Mouse (Mus musculus) gastrocnemius, adult 18-20 months (tissue): ENCODE data around the gene Nfia. TPM values are rescaled to one million over a fixed set of nuclear protein-coding genes. Genes with fewer than 3 reads are reported as not detected.

ENCODE experiments used
- DNase-seq: peaks from one replicate; pipeline ENCODE4 v3.0.0; 2021; ENCODE audit warnings: low spot score
- total RNA-seq, 2 experiments: library from RNA; stranded (reverse); gene quantifications; 2 replicates each; pipeline ENCODE4 v1.2.3; 2021

Nfia gene
- total RNA-seq, 2 experiments from 2014 or later: 56.3 to 56.9 TPM

DNA sequence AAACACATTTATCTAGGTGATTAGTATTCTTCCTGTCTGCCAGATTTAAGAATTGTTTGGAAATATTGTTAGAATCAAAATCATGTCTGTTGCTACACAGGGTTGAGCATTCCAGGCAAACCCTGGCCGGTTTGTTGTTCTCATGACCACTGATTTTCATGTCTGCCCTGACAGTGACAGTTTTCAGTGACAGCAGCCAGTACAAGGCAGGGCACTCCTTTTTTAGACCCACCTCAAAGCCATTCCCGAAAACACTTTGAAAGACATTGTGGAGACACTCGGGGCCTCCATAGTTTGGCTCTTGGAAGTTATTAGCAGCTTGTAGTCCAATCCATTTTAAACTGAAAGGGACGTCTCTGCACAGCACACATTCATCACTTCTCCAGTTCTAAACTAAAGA lies 41.5 kb downstream of the Nfia start:
- DNase-seq: no peak

GRCm38 (mm10) chr4:97814515-97814914 lies 42.0 kb downstream of the Nfia start:
- peak; percentile 48 for DNase-seq

DNA sequence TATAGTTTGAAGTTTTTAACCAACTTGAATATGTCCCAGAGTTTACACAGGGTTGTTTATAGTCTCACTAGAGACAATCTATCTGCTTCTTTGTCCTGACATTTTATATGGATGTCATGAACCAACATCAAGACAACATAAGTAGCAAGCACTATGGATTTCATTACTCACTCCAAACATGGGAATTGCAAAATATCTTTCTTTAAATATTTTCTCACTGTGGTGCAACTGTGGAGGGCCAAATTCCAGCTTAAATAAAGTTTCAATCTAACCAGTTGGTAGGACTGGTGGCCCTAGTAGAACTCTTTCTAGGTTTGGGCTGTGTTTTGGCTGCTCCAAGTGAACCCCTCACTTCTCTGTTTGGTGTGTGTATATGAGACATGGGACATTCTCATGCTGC lies 43.5 kb downstream of the Nfia start:
- no peak for DNase-seq

DNA sequence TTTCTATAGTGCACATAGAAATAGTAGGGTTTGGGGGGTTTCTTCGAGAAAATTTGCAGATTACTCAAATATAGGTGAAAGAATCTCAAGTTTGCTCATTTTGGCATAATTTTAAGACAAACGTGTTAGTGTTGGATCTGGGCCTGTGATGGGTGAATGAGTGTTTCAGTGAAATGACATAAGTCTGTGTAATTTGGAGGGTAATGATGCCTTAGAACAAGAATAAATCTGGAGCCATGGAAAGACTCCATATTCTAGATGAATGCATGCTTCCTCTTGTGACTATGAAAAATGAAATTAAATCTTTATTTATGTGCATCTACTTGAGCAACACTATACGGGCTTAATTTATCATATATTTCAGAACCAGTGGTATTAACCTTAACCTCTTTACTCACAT lies 44.2 kb downstream of the Nfia start:
- DNase-seq: no peak

DNA sequence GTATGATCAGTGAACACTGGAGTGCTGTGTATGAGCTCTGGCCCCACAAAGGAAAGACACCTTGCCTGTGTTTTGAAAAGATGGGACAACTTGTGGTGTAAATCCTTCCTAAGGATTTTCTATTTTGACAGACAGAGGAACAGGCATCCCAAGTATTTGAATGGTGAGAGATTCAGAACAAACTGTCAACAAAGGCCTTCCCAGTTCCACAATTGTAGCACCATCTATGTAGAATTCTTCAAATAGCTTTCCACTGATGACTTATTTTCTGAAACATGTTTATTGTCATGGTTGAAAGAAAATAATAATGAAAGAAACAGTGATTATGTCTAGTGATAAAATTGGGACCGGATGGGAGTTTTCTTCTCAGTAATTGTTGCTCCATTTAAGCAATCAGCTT lies 45.2 kb downstream of the Nfia start:
- DNase-seq: no peak

- DNase-seq: no peak
These were observed 46.0 kb downstream of the Nfia start for GRCm38 (mm10) chr4:97818498-97818897.

GRCm38 (mm10) chr4:97819101-97819500 lies 46.6 kb downstream of the Nfia start:
- no peak for DNase-seq

DNA sequence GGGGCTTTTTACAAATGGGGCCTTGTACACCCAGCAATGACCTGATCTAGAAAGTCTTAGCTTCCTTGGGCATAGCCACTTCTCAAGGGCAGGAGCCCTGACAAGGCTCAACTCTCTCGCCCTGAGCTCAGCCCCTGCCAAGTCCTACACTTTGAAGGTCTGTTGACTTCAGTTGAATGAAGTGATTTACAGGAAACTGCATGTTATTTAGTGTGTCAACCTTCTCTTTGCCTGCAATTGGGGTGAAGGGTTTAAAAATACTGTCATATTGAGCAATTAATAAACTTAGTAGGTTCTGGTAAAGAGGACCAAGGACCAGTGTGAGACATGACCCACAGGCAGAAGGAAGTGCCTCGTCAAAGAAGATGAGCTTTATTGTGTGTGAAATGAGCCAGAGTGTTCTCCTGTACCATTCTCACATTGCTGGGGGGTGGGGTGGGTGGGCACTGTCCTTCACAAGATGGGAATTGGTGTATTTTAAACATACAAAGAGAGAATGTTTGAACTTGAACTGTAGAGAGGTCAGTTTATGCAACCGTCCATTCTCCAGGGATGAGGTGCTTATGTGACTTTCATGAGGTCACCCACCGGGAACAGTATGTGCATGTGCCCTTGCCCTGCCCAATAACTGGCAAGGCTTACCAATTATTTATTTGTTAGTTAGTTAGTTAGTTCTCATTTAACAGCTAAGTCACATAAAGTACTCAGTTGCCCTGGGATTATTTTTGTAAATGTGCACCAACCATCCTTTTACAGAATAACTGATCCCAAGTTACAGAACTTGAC lies 48.1 kb downstream of the Nfia start:
- no peak for DNase-seq

DNA sequence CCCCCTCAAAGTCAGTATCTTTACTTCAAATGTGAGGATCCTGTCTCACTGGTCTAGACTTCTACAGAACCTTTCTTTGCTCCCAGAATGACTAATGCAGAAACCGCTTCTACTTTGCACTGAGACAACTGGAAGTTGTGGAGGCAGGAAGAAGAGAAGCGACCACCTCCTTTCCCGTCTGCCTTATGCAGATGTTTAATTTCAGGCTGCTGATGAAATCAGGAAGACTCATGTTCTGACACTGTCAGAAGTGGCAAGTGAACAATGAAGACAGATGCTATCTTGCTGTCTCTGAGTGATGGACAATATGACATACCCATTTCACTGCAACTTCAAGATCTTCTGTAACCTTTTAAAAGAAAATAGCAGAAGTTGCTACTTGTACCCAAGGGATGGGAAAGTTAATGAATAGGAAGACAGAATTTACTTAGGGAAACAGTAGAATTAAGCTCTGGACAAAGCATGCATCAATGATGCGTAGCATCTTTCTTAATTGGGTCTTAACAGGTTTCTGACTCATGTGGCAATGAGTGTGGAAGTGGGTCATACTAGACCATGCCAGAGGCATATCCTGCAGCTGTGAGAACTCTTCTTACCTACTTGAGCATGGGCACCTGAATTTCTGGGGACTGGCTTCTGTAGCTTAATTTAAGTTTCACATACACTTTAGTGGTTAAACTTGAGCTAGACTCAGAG lies 49.2 kb downstream of the Nfia start:
- DNase-seq: no peak

- peak; percentile 41 for DNase-seq
These were observed 51.0 kb downstream of the Nfia start for GRCm38 (mm10) chr4:97823512-97823911.

GRCm38 (mm10) chr4:97824451-97824850 lies 51.9 kb downstream of the Nfia start:
- no peak for DNase-seq

DNA sequence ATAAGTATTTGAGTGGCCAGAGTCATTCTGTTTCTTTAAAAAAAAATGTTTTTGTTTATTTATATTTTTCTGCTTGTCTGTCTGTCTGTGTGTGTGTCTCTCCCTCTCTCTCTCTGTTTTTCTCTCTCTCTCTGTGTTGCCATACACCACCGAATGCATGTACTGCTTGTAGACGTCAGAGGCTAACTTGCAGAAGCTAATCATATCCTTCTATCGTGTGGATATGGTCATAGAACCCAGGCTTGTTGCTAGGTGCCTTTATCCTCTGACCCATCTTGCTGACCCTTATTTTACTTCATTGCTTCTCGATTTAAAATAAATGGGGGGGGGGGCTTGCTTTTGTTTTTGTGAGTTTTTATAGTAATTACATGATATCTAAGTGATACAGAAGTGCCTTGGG lies 52.9 kb downstream of the Nfia start:
- DNase-seq: no peak

DNA sequence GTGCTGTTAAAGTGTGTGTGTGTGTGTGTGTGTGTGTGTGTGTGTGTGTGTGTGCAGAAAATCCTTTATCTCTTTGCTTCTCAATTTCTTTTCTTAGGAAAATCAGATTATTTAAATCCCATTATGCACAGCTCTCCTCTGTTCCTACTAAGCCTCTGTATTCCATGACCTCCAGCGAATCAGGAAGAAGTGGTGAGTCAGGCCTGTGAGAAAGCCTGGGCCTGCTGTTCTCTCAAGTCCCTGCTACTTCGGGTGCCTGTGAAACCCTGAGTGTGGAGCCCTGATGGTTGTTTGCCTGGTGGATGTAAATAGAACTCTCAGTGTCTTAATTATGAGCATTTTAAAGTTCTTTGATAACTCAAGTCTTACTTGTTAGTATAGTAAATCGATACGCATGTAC lies 53.3 kb downstream of the Nfia start:
- DNase-seq: no peak

- no peak for DNase-seq
These were observed 54.6 kb downstream of the Nfia start for GRCm38 (mm10) chr4:97827115-97827514.

GRCm38 (mm10) chr4:97828579-97828978 lies 56.0 kb downstream of the Nfia start:
- peak; percentile 50 for DNase-seq

DNA sequence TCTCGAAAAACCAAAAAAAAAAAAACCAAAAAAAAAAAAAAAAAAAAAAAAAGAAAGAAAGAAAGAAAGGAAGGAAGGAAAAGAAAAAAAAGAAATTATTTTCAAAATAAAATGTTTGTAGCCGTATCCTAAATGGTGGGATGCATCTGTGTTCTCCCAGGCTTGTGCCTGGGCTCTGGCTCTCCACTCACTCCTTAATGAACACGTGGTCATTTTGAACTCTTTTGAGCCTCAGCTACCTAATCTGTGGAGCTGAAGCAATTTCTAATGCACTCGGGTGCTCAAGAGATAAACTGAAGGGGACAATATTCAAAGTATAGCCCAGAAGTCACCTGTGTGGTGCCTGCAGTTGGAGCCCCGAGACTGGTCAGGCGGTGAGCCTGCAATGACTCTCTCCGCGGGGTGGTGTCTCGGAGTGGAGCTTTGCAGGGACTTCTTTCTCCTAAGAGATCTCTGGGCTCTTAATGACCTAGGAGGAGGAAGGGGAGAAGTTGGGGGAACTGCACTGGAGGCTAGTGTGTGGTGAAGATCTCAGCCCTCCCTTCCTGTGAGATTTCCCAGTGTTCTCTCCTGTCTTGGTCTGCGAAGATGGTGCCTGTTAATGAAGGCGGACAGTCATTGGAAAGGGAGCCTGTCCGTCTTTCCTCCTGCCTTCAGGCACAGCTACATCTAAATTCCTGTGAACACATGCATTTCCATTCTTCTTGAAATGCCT lies 57.0 kb downstream of the Nfia start:
- no peak for DNase-seq

DNA sequence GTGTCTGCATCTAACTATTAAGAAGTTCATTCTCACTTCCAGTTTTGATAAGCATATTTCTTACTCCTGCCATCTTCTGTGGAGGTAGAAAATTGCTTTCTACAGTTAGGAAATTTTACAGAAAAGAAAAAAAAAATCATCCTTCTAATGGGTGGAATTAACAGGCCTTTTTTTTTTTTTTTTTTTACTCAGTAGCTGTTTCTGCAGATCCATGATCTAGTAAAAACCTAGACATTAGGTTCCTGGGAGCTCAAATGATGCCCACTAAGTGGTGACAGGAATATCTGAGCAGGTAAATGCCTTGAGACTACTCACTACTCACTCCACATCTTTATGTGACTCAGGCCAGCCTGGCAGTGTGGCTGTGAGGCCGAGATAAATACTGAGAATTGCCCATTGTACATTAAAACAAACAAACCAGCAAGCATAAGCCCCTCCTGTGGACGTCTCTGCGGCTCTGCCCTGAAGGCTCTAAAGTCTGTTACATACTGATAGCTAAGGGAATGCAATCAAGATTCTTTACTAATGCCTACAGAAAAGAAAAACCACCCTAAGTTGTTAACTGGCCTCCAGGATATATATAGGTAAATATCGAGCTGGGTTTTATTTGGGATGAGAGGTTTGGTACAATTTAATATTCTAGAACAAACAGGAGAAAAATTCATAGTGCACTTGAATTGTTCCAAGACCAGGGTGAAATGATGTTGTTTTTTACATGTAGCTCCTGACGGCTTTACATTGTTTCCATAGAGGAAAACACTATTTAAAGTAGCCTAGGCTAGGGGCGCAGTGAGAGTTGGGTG lies 57.7 kb downstream of the Nfia start:
- no peak for DNase-seq

DNA sequence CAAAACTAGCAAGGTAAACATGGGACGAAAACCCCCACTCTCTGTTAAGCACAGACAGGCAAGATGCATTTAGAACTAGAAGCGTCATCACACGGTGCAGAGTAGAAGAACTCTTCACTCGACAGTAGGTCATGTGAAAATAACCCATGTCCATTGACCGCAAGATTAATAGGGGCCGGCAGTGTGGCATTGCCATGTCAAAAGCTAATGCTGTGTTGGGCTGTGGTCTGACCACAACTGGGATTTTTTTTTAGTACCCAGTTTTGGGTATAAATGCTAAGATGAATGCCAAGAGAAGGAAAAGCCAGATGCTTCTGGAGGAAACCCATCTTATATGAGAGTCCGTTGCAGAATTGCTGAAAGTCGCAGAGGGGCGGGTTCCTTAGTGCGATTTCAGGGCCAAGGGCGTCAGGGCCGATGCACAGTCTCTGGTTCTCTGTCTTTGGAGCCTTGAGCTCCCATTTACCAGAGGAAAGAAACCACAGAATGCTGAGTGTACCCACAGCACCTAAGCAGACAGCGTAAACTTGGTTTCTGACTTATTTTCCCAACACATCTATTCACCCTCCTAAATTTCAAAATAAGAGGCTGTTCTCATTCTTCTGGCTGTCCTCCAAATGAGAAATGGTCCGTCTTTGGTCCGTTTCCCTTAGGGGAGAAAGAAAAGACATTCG lies 58.5 kb downstream of the Nfia start:
- DNase-seq: no peak

DNA sequence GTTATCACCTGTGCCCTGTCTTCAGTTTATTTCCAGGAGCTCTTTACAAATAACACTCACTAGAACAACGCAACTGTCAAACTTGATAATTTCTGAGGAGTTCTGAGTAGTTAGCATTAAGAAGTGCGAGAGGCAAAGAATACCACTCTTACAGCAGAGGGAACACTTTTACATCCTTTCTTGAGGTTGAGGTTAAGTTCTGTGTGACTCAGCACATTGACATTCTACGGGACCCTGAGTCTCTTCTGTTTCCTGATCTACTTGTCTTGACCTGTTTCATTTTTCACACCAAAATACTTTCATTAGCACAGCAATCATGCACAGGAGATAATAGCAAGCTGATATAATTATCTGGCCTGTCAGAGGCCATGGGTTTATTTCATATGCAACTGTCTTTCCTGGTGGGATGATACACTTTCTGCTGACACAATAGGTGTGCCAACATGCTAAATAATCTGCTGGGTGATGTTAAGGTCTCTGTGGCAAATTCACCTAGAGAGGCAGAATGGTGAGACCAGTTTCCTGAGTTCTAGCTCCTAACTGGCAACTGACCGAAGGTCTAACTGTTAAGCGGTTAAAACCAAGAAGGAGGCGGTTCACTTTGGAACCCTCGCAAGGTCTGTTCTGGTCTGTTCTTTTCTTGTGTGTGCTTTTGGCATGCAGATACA lies 59.2 kb downstream of the Nfia start:
- DNase-seq: no peak

DNA sequence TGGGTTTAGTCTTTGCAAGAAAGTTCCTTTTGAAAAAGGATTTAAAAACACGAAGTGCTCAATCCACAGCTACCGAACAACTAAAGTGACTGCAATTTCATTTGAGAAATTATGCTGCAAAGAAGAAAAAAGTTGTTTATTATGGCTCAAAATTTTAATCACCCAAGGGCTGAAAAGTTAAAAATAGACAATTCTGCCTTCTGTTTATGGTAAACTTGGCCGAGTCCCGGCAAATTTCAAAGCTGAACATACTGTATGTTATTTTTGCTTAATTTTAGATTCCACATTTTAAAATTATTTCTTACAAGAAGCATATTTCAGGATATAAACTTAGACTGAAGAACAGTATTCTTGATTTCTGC lies 59.7 kb downstream of the Nfia start:
- no peak for DNase-seq

- DNase-seq: peak; percentile 52
These were observed 64.3 kb downstream of the Nfia start for GRCm38 (mm10) chr4:97836812-97837211.
